Mouse (Mus musculus): ENCODE results near the gene Dcbld1.
"Not testable (repeated sequence)": the region's sequence is repeated elsewhere in the genome, so short reads cannot be mapped to it uniquely, and the experiment has no call there.

Gene Dcbld1

GRCm38 (mm10) chr10:52264162-52264561 is 30.7 kb downstream of the Dcbld1 start:
- DNase-seq, result no peak

DNA sequence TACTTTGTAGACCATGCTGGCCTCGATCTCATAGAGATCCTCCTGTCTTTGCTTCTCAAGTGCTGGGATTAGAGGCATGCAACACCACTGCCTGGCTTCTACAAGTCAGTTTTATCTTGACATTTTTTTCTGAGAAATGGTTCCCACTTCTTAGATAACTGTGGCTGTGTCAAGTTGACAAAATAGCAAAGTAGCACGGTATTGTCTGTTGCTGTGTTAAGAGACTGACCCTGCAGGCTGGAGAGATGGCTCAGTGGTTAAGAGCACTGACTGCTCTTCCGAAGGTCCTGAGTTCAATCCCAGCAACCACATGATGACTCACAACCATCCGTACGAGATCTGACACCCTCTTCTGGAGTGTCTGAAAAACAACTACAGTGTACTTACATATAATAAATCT is 35.5 kb downstream of the Dcbld1 start:
- DNase-seq, result no peak

GRCm38 (mm10) chr10:52271385-52271784 is 38.0 kb downstream of the Dcbld1 start:
- no peak for DNase-seq

- no peak for DNase-seq
Observed at GRCm38 (mm10) chr10:52273012-52273411, 39.6 kb downstream of the Dcbld1 start.

GRCm38 (mm10) chr10:52274001-52274909 is 40.8 kb downstream of the Dcbld1 start:
- DNase-seq, result no peak

GRCm38 (mm10) chr10:52274910-52275604 is 41.6 kb downstream of the Dcbld1 start:
- DNase-seq, result peak; percentile 42

DNA sequence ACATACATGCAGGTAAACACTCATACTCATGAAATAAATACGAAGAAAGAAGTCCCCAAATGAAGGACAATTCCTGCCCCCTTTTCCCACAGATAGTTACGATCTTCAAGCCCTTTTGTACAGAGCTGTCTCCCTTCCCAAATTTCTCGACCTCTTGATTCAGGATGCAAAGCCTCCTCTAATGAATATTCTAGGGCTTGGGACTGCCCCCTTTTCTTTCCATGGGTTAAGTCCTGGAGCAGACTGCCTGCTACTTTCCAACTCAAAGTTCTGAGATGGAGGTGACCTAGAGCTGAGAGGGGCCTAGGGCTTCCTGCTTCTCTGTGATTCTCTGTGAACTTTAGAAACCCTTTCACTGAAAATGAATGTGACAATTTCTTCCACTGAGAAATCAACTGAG is 43.2 kb downstream of the Dcbld1 start:
- DNase-seq, result no peak

GRCm38 (mm10) chr10:52277564-52277963 is 44.1 kb downstream of the Dcbld1 start:
- DNase-seq, result not testable (repeated sequence)

DNA sequence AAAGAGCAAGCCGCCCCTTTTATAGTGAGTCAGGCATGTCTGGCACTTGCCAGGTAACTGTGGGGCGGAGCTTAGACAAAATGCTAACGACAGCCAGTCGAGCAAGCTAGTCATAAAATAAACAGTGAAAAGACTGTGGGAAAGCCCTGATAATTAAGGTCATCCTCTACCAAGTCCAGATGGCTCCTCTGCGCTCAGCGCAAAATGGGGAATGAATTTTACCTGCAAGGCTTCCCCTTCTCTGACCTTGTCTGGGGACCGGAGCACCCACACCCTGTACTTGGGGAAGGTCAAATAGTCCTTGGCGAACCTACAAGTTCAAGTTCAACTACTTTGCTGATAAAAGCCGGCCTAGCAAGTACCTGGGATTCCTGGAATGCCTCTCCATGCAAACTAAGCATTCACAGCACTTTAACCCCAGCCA is 44.6 kb downstream of the Dcbld1 start:
- peak; percentile 58 for DNase-seq

DNA sequence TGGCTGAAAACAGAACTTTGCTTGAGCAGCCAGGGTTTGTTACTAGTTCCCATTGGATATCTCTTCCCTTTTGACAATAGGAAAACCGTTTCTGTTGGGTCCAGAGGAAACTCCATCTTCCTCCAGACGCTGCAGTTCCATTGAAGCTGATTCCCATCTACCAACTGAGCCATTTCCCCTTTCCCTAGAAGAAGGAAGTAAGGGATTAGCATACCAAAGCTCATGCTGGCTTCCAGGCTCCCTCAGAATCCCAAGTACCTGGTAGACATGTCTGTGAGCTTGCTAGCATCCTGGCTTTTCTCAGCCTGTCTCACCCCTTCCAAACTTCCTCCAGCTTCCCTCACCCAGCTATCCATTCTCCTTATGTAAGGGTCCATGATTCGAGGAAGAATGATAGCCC is 45.4 kb downstream of the Dcbld1 start:
- DNase-seq, result no peak

- DNase-seq, result no peak
Observed at GRCm38 (mm10) chr10:52279876-52280275, 46.5 kb downstream of the Dcbld1 start.

DNA sequence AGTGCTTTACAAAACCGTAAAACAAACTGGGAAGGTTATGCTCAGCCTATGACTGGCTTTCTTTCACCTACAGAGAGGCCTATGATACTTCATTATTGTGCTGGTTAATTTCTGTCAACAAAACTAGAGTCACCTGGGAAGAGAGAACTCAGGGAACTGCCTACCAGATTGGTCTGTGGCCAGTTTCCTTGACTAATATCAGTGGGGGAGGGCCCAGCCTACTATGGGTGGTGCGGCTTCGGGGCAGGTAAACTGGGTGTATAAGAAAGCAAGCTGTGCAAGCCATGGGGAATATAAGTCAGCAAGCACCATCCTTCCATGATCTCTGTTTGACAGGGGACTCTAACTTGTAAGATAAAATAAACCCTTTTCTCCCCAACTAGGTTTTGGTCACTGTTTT is 47.2 kb downstream of the Dcbld1 start:
- no peak for DNase-seq

- DNase-seq, result no peak
Observed at GRCm38 (mm10) chr10:52281337-52281736, 47.9 kb downstream of the Dcbld1 start.

- DNase-seq, result no peak
Observed at GRCm38 (mm10) chr10:52284578-52284977, 51.2 kb downstream of the Dcbld1 start.

- DNase-seq, result no peak
Observed at GRCm38 (mm10) chr10:52287852-52288533, 54.6 kb downstream of the Dcbld1 start.

- DNase-seq, result no peak
Observed at GRCm38 (mm10) chr10:52289261-52289660, 55.8 kb downstream of the Dcbld1 start.

DNA sequence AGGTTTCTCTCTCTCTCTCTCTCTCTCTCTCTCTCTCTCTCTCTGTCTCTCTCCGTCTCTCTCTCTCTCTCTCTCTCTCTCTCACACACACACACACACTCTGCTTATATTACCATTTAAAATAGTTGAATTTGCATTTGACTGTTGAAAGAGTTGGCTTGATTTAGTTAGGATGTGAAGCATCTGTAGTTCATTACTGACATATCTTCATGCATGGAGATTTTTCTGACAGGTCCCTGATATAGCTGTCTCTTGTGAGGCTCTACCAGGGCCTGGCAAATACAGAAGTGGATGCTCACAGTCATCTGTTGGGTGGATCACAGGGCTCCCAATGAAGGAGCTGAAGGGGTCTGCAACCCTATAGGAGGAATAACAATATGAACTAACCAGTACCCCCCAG is 59.0 kb downstream of the Dcbld1 start:
- DNase-seq, result not testable (repeated sequence)

DNA sequence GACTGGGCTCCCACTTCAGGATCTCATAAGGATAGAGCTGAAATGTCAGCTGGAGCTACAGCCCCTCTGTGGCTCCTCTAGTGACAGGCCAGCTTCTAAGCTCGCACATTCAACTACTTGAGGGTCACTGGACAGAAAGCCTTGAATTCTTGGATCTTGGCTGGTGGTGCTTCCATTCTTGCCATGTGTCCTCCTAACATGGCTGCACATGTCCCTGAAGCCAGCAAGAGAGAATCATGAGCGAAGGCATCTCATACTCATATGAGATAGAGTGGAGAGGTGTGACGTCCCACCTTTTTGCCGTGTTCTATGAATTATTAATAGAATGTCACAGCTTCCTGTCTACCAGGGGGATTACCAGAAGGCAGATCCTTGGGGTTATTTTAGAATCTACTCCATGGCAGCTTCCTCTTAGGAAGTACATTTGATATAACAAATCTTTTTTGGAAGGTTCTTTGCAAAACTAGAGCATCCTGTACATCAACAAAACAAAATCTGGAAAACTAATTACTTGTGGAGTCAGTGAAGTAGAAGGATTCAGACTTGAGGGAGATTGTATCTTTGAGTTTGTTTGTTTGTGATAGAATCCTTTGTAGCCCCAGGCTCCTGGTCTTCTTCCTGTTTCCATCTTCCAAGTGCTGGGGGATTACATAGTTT is 60.6 kb downstream of the Dcbld1 start:
- no peak for DNase-seq

GRCm38 (mm10) chr10:52295934-52296333 is 62.5 kb downstream of the Dcbld1 start:
- DNase-seq, result no peak

GRCm38 (mm10) chr10:52298568-52298967 is 65.1 kb downstream of the Dcbld1 start:
- DNase-seq, result not testable (repeated sequence)

DNA sequence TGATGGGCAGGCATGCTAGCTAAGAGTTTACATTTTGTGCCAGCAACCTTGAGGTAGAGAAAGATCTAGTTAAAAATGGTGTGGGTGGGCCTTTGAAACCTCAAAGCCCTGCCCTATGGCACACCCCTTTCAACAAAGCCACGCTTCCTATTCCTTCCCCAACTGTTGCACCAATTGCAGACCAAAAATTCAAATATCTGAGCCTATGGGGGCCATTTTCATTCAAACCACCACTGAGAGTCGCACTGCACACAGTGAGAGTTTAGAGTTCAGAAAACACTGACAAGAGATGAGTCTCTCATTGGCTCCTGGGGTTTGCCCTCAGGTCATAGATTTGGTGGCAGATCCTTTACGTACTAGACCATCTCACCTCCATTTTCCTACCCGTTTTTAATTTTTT is 68.3 kb downstream of the Dcbld1 start:
- DNase-seq, result no peak

DNA sequence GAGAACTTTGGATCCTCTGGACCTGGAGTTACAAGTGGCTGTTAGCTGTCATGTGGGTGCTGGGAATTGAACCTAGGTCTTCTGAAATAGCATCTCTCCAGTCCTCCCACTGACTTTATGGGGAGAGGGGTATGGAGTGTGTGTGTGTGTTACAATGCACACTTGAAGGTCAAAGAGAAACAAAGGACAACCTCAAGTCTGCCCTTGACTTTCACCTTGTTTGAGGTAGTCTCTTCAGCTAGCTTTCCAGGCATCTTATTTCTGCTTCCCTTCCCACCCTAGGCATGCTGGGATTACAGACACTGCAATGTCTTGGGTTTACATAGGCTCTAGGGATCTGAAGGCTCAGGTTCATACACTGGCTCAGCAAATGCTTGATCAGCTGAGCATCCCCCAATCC is 68.9 kb downstream of the Dcbld1 start:
- no peak for DNase-seq

DNA sequence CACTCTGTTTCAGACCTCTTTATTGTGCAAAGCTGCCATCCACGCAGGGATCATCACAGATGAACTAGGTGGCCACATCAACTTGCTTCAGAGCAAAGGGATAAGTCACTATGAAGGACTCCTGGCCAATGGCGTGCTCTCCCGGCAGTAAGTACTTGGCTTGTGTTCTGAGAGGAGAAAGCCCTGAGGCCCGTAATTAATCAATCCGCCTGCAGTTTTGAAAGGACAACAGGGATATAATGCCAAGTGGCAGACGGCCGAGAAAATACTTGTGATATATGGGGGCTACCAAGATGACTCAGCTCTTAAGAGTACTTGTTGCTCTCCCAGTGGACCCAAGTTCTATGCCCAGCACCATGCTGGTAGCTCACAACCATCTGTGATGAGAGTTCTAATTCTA is 71.2 kb downstream of the Dcbld1 start:
- no peak for DNase-seq
